Mouse (Mus musculus): ENCODE results near the gene Galnt17. TPM values are rescaled to one million over a fixed set of nuclear protein-coding genes. Genes with fewer than 3 reads are reported as not detected.

Galnt17 gene
- polyA plus RNA-seq, 1 experiment from 2014 or later: 1.5 TPM

GRCm38 (mm10) chr5:131015341-131015740 is 293.0 kb downstream of the Galnt17 start:
- Histone ChIP-seq H3K4me1 (ENCODE audit: control insufficient read depth, insufficient read depth, low read length) (no peaks in the 10 kb centered on the region), H3K4me3 (ENCODE audit: low read depth, low read length) (no peak overlapping the region), H3K4me2 (ENCODE audit: low read depth) (no peak overlapping the region), H3K27me3 (ENCODE audit: control insufficient read depth, insufficient read depth, low read length) (no peaks in the 10 kb centered on the region), H3K9ac (ENCODE audit: low read length) (no peak overlapping the region), H3K27ac (ENCODE audit: low read depth, low read length) (no peak overlapping the region), H3K36me3 (ENCODE audit: control insufficient read depth, insufficient read depth, low read length) (no peaks in the 10 kb centered on the region), H3K9me3 (ENCODE audit: control insufficient read depth, low read length) (no peaks in the 10 kb centered on the region)
- 75% methylated on average over 9 of the region's 9 CpGs for WGBS
- no peak for DNase-seq (ENCODE audit: low spot score)
- no peak for ATAC-seq (ENCODE audit: insufficient read depth, low FRiP score, low TSS enrichment)

GRCm38 (mm10) chr5:131013816-131014215 is 294.5 kb downstream of the Galnt17 start:
- Histone ChIP-seq H3K27ac (ENCODE audit: low read depth, low read length) (no peak overlapping the region), H3K4me2 (ENCODE audit: low read depth) (no peak overlapping the region), H3K36me3 (ENCODE audit: control insufficient read depth, insufficient read depth, low read length) (no peaks in the 10 kb centered on the region), H3K4me3 (ENCODE audit: low read depth, low read length) (no peak overlapping the region), H3K9ac (ENCODE audit: low read length) (no peak overlapping the region), H3K9me3 (ENCODE audit: control insufficient read depth, low read length) (no peaks in the 10 kb centered on the region), H3K27me3 (ENCODE audit: control insufficient read depth, insufficient read depth, low read length) (no peaks in the 10 kb centered on the region), H3K4me1 (ENCODE audit: control insufficient read depth, insufficient read depth, low read length) (no peaks in the 10 kb centered on the region)
- ATAC-seq (ENCODE audit: insufficient read depth, low FRiP score, low TSS enrichment) (no peak), DNase-seq (ENCODE audit: low spot score) (no peak)
- WGBS: 81% methylated on average over 7 of the region's 7 CpGs

GRCm38 (mm10) chr5:131013101-131013500 is 295.2 kb downstream of the Galnt17 start:
- DNase-seq (ENCODE audit: low spot score) (no peak), ATAC-seq (ENCODE audit: insufficient read depth, low FRiP score, low TSS enrichment) (no peak)
- Histone ChIP-seq H3K36me3 (ENCODE audit: control insufficient read depth, insufficient read depth, low read length) (no peaks in the 10 kb centered on the region), H3K4me3 (ENCODE audit: low read depth, low read length) (no peak overlapping the region), H3K27ac (ENCODE audit: low read depth, low read length) (no peak overlapping the region), H3K4me2 (ENCODE audit: low read depth) (no peak overlapping the region), H3K9me3 (ENCODE audit: control insufficient read depth, low read length) (no peaks in the 10 kb centered on the region), H3K27me3 (ENCODE audit: control insufficient read depth, insufficient read depth, low read length) (no peaks in the 10 kb centered on the region), H3K9ac (ENCODE audit: low read length) (no peak overlapping the region), H3K4me1 (ENCODE audit: control insufficient read depth, insufficient read depth, low read length) (no peaks in the 10 kb centered on the region)
- WGBS: 78% methylated on average over 3 of the region's 3 CpGs

GRCm38 (mm10) chr5:131009510-131009909 is 298.8 kb downstream of the Galnt17 start:
- no peak overlapping the region for H3K27ac ChIP-seq (ENCODE audit: low read depth, low read length)
- DNase-seq (ENCODE audit: low spot score) (peak; percentile 23), ATAC-seq (ENCODE audit: insufficient read depth, low FRiP score, low TSS enrichment) (no peak)
- 62% methylated on average over 6 of the region's 6 CpGs for WGBS
- H3K36me3 ChIP-seq (ENCODE audit: control insufficient read depth, insufficient read depth, low read length): no peaks in the 10 kb centered on the region
- no peak overlapping the region for H3K4me3 ChIP-seq (ENCODE audit: low read depth, low read length)
- H3K9me3 ChIP-seq (ENCODE audit: control insufficient read depth, low read length): no peaks in the 10 kb centered on the region
- no peak overlapping the region for H3K4me2 ChIP-seq (ENCODE audit: low read depth)
- no peaks in the 10 kb centered on the region for H3K27me3 ChIP-seq (ENCODE audit: control insufficient read depth, insufficient read depth, low read length)
- H3K4me1 ChIP-seq (ENCODE audit: control insufficient read depth, insufficient read depth, low read length): no peaks in the 10 kb centered on the region
- H3K9ac ChIP-seq (ENCODE audit: low read length): no peak overlapping the region

- no peak for ATAC-seq (ENCODE audit: insufficient read depth, low FRiP score, low TSS enrichment)
- Histone ChIP-seq H3K27me3 (ENCODE audit: control insufficient read depth, insufficient read depth, low read length) (no peaks in the 10 kb centered on the region), H3K27ac (ENCODE audit: low read depth, low read length) (no peak overlapping the region), H3K36me3 (ENCODE audit: control insufficient read depth, insufficient read depth, low read length) (no peaks in the 10 kb centered on the region), H3K4me1 (ENCODE audit: control insufficient read depth, insufficient read depth, low read length) (no peaks in the 10 kb centered on the region), H3K4me3 (ENCODE audit: low read depth, low read length) (no peak overlapping the region), H3K9me3 (ENCODE audit: control insufficient read depth, low read length) (no peaks in the 10 kb centered on the region), H3K4me2 (ENCODE audit: low read depth) (no peak overlapping the region), H3K9ac (ENCODE audit: low read length) (no peak overlapping the region)
- DNase-seq (ENCODE audit: low spot score): no peak
- 94% methylated on average over 5 of the region's 5 CpGs for WGBS
Observed at GRCm38 (mm10) chr5:131008507-131008906, 299.8 kb downstream of the Galnt17 start.

GRCm38 (mm10) chr5:131007871-131008505 is 300.3 kb downstream of the Galnt17 start:
- Histone ChIP-seq H3K36me3 (ENCODE audit: control insufficient read depth, insufficient read depth, low read length) (no peaks in the 10 kb centered on the region), H3K4me1 (ENCODE audit: control insufficient read depth, insufficient read depth, low read length) (no peaks in the 10 kb centered on the region), H3K27ac (ENCODE audit: low read depth, low read length) (no peak overlapping the region), H3K4me2 (ENCODE audit: low read depth) (no peak overlapping the region), H3K27me3 (ENCODE audit: control insufficient read depth, insufficient read depth, low read length) (no peaks in the 10 kb centered on the region), H3K4me3 (ENCODE audit: low read depth, low read length) (no peak overlapping the region), H3K9me3 (ENCODE audit: control insufficient read depth, low read length) (no peaks in the 10 kb centered on the region), H3K9ac (ENCODE audit: low read length) (no peak overlapping the region)
- ATAC-seq (ENCODE audit: insufficient read depth, low FRiP score, low TSS enrichment) (no peak), DNase-seq (ENCODE audit: low spot score) (no peak)
- 77% methylated on average over 3 of the region's 3 CpGs for WGBS

GRCm38 (mm10) chr5:131007198-131007597 is 301.1 kb downstream of the Galnt17 start:
- Histone ChIP-seq H3K27me3 (ENCODE audit: control insufficient read depth, insufficient read depth, low read length) (no peaks in the 10 kb centered on the region), H3K36me3 (ENCODE audit: control insufficient read depth, insufficient read depth, low read length) (no peaks in the 10 kb centered on the region), H3K9me3 (ENCODE audit: control insufficient read depth, low read length) (no peaks in the 10 kb centered on the region), H3K4me2 (ENCODE audit: low read depth) (no peak overlapping the region), H3K27ac (ENCODE audit: low read depth, low read length) (no peak overlapping the region), H3K4me1 (ENCODE audit: control insufficient read depth, insufficient read depth, low read length) (no peaks in the 10 kb centered on the region), H3K9ac (ENCODE audit: low read length) (no peak overlapping the region), H3K4me3 (ENCODE audit: low read depth, low read length) (no peak overlapping the region)
- 83% methylated on average over 7 of the region's 7 CpGs for WGBS
- DNase-seq (ENCODE audit: low spot score): no peak
- ATAC-seq (ENCODE audit: insufficient read depth, low FRiP score, low TSS enrichment): no peak

- H3K4me1 ChIP-seq (ENCODE audit: control insufficient read depth, insufficient read depth, low read length): no peaks in the 10 kb centered on the region
- H3K27ac ChIP-seq (ENCODE audit: low read depth, low read length): no peak overlapping the region
- no peaks in the 10 kb centered on the region for H3K36me3 ChIP-seq (ENCODE audit: control insufficient read depth, insufficient read depth, low read length)
- WGBS: 94% methylated on average over 3 of the region's 3 CpGs
- ATAC-seq (ENCODE audit: insufficient read depth, low FRiP score, low TSS enrichment) (no peak), DNase-seq (ENCODE audit: low spot score) (no peak)
- no peak overlapping the region for H3K4me3 ChIP-seq (ENCODE audit: low read depth, low read length)
- no peaks in the 10 kb centered on the region for H3K9me3 ChIP-seq (ENCODE audit: control insufficient read depth, low read length)
- H3K4me2 ChIP-seq (ENCODE audit: low read depth): no peak overlapping the region
- no peaks in the 10 kb centered on the region for H3K27me3 ChIP-seq (ENCODE audit: control insufficient read depth, insufficient read depth, low read length)
- no peak overlapping the region for H3K9ac ChIP-seq (ENCODE audit: low read length)
Observed at GRCm38 (mm10) chr5:131006524-131006923, 301.8 kb downstream of the Galnt17 start.

- ATAC-seq (ENCODE audit: insufficient read depth, low FRiP score, low TSS enrichment) (no peak), DNase-seq (ENCODE audit: low spot score) (no peak)
- WGBS: 90% methylated on average over 2 of the region's 2 CpGs
- Histone ChIP-seq H3K4me1 (ENCODE audit: control insufficient read depth, insufficient read depth, low read length) (no peaks in the 10 kb centered on the region), H3K9me3 (ENCODE audit: control insufficient read depth, low read length) (no peaks in the 10 kb centered on the region), H3K36me3 (ENCODE audit: control insufficient read depth, insufficient read depth, low read length) (no peaks in the 10 kb centered on the region), H3K9ac (ENCODE audit: low read length) (no peak overlapping the region), H3K4me2 (ENCODE audit: low read depth) (no peak overlapping the region), H3K4me3 (ENCODE audit: low read depth, low read length) (no peak overlapping the region), H3K27ac (ENCODE audit: low read depth, low read length) (no peak overlapping the region), H3K27me3 (ENCODE audit: control insufficient read depth, insufficient read depth, low read length) (no peaks in the 10 kb centered on the region)
Observed at GRCm38 (mm10) chr5:131000572-131000971, 307.7 kb downstream of the Galnt17 start.
